Mouse (Mus musculus): ENCODE results near the gene Col7a1.

Col7a1 gene

DNA sequence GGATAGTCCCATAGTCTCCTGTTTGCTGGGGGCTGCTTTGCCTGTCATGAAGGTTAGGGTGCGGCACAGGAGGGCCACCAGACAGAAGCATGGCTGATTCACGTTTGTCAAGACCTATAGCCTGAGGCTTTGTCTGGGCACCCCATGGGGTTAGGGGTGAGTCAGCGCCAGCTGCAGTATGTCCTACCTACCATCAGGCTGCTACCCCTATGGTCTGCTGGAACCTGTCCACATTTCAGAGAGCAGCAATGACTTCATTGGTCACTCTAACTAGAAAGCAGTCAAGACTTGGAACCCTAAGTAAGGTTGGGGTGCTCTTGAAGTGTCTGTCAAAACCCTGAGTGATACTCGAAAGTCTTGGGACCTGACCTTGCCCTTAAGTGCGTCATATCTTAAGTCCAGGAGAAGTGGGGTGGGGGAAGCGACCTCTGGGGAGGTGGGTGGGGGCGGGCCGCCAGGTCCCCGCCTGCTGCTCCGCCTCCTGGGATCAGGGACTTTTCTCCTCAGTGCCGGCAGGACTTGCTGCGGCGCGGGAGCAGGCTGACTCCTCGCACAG, at the start of gene Col7a1:
TSS of gene Col7a1 (plus strand) at position 506 of the 556 bp plus-strand sequence.
- no peak for DNase-seq

DNA sequence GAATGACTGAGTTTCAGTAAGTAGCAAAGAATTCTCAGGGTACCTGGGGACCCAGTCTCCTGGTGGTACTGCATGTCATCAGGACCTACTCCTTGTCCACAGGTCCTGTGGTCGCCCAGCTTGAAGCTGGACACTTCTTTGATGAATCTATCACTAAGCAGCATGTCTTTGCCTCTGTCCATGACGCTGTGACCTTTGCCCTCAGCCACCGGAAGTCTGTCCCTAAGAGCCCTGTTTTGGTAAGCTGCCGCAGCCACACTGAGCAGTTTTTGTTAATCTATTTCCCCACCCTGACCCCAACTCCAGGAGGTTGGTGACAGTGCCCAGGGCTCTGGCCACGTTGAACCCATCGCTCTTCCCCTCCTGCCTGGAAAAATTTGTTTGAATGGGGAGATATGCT, 41.1 kb upstream of the Col7a1 start:
- DNase-seq: no peak

DNA sequence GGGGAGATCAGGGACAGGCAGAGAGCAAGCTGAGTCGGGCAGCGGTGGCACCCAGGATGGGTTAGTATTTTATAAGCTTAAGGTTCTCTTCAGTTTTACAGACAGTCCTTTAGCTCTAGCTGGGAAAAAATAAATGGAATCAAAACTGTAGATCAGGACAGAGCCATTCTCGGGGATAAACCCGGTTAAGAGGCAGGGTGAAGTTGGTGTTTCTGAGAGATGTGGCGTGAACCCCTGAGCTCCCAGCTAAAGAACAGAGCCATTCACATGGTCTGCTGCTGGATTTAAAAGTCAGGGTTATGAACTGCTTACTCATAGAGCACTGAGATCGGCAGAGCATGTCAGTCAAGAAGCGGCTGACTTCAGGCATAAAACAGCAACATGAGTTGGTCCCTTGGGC, 40.2 kb upstream of the Col7a1 start:
- DNase-seq: no peak

DNA sequence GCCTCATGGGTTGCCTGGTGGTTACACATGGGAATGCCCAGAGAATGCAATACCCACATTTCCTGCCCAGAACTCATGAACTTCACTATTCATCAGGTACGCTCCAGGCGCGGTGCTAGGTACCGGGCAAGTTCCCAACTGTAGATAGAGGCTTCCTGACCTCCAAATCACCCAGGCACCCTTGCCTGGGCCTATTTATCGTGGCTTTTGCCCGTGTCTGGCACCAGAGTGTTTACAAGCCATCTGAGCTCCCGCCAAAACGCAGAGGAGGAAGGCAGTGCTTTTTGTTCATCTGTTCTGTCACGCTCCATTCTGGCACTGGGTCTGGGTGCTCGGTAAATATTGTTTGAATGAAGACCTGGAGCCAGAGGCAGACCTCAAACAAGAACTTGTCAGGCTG, 39.8 kb upstream of the Col7a1 start:
- no peak for DNase-seq

DNA sequence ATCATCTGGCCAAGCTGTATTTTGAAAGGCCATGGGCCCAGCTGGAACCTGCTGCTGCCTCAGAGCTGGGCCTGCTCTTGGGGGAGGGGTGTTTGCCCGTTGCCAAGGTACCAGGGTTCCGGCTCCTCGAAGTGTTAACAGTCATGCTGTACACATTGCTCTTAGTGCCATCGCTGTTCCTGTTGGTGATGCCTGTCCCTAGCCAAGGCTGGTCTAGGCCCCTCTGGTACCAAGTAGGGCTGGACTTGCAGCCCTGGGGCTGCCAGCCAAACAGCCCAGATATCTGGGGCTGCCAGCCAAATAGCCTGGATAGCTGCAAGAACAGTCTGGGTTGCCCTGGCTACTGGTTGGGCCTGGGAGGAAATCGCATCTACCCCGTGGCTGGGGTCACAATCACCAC, 38.9 kb upstream of the Col7a1 start, which contains the start of gene Tmem89:
TSS of gene Tmem89 (plus strand) at position 129 of the 400 bp plus-strand sequence.
- no peak for DNase-seq

DNA sequence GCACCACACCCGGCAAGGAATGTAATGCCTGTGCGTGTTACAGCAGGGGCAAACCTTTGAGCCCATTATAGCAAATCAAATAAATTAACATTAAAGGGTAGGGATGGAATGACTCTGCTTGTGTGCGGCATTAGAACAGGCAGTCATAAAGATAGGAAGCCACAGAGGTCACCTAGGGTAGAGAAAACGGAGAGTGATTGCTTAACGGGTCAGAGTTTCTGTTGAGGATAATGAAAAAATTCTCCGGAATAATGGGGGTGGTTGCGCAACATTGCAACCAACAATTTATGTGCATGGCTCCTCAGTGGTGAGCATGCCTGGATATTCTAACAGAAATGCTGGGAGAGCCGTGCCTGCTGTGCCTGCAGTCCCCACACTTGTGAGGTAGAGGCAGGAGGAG, 27.5 kb upstream of the Col7a1 start:
- DNase-seq: peak; percentile 67

DNA sequence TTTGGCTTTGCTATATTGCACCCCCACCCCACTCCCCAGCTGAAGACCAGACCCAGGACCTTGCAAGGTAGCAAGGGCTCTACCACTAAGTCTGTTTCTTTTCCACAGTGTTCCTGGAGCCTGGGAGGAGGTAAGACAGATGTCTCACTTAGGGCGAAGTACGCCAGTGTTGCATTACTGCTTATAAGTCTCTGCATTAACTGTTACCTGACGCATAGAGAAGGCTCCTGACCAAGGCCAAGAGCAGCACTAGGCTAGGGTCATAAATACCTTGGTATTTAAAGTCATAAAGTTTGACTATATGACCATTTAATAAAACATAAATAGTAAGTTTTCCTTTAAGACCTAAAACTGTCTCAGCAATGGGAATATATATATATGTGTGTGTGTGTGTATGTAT, 25.0 kb upstream of the Col7a1 start:
- DNase-seq: no peak

DNA sequence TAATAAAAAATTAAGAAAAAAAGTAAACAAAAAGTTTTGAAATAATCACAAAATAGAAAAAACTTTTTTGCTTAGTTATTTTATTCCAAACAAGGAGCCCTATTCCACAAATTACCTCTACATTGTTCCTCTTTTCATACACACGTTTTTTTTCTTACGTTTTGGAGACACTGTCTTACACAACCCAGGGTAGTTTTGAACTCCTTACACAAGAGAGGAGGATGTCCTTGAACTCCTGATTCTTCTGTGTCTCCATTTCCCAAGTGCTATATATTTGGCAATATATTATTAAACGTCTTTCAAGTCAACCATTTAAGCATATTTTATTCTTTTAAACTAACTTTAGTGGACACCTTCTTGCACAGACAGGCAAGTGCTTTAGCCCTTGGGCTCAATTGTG, 17.4 kb upstream of the Col7a1 start:
- DNase-seq: no peak

DNA sequence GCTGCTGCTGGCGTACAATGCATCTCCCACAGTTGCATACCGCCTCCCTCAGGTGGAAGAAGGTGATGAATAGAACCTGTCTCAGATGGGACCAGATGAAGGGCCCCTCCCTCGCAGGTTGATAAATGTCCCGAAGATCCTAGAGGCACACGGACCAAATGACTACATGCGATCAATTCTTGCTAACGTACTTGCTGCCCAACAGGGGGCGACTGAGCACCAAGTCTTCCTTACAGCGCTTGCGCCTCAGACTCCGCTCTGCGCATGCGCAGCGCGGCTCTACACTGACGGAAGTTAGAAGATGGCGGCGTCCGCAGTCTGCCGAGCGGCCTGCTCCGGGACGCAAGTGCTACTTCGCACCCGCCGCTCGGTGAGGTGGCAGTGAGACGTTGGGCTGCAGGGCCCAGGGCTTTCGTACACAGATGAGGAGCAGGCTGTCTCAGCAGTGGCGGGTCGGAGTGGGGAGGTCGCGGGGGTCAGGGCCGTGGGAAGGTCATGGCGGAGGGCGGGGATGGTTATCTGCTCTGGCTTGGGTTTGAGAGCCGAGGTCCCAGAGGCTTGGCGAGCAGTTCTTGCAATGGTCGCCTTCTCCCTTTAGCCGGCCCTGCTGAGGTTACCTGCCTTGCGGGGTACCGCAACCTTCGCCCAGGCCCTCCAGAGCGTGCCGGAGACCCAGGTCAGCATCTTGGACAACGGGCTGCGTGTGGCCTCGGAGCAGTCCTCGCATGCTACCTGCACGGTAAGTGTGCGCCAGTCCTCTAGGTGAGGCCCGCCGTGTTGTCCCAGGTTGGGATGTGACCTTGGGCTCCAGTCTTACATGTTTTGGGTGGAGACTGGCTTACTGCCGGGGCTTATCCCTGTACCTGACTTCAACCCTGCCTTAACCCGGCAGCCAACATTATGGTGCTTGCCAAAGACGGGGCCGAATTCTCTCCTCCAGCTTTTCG, 16.7 kb upstream of the Col7a1 start, which contains the start of gene Uqcrc1:
TSS of gene Uqcrc1 (plus strand) at position 216 of the 947 bp plus-strand sequence.
- peak; percentile 97 for DNase-seq

DNA sequence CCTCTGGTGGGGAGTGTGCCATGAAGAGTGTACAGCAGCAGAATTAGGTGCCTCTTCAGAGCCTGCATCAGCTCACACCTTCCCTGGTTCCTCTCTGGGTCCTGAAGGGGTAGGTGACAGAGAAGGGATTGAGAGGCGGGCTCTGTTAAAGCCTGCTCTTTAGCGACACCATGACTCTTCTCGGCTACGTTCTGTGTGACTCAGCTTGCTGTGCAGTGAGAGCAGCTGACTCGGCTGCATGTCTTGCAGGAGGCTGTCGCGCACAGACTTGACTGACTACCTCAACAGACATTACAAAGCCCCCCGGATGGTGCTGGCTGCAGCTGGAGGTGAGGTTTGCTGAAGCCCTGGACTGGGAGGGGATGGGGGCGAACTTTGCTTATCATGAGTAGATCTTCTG, 8.3 kb upstream of the Col7a1 start:
- no peak for DNase-seq

DNA sequence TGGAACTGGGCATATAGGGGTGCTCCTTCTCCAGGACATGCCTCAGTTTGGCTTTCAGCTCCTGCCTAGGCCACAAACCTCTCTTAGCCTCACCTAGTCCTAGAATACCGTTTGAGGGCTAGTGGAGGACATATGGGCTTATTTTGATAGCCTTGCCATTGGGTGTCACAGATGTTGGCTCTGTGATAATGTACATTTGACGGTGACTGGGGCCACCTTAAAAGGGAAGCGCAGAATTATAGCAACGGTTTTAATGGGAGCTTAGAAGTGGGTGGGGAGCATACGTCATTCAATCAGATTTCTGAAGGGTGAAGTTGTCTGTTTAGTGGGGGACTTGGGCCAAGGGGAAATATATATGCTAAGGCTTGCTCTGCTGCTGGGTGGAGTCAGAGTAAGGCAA, 7.8 kb upstream of the Col7a1 start:
- DNase-seq: no peak

DNA sequence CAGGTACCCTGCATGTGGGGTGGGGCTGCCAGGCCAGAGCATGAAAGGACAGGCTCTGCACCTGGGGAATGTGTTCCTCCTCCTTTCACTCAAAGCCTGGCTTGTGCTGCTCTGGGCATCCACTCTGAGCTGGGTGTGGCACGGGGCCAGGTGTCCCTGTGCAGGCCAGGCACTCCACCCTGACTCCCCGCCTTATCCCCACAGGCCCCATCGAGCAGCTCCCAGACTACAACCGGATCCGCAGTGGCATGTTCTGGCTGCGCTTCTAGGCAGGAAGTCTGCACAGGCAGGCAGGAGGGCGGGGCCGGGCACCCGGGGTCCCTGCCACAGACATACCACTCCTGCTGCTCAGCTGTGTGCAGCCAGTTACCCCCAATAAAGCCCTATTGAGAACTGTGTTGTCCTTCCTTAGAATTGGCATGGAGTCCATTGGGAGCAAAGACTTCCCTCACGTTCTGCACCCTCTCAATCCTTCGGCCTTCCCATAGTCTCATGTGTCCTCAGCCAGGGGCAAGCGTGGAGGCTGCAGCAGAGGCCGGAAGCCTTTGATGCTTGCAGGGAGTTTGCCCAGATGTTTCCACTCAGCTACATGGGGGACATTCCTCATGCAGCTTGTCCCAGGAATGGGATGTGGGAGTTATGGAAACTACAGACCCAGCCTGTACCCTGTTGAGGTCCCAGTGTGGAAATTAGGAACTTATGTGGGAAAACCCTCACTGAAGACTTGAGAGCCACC, 4.0 kb upstream of the Col7a1 start:
- peak; percentile 67 for DNase-seq

DNA sequence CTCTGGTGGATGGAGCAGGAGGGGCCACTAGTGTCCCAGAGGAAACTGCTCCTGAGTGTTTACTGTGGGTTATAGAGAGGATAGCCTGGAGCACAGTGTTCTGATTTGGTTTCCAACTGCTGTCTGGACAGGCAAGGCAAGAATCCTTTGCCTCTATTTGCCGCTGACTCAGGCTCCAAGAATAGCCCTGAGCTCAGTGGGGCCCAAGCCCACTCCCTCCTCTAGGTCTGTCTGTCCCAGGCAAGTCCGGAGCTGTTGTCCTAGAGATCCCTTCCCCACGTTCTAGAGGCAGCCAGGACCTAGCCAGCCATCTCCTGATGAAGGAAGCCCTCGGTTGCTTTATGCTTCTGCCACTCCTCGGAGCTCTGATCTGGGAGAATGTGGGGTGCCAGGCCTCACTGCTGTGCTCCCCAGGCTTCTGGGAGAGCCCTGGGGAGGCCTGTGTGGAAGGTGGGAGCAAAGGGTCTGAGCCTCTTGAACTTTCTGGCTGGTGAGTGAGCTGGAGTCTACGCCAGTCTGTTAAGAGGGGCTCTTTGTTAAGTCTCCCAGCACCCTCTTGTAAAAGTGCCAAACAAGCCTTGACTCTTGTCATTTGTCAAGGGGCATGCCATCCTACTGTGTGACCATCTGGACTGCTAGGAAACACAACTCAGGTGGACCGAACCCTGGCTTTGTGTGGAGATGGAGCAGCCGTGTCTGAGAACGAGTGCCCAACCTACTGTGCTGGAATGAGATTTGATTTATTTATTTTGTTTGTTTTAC, 3.2 kb upstream of the Col7a1 start:
- no peak for DNase-seq

DNA sequence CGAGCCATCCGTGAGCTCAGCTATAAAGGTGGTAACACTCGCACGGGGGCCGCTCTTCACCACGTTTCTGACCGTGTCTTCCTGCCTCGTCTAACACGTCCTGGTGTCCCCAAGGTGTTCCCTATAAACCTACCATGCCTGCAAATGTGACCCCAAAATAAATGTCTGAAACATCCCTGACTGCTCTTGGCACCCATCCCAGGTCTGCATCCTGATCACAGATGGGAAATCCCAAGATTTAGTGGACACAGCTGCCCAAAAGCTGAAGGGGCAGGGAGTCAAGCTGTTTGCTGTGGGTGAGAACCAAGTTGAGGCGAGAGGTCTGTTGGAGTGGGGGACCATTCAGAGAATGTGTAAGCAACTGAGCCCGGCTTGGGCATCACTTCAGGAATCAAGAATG, 1.9 kb downstream of the Col7a1 start:
- DNase-seq: no peak

DNA sequence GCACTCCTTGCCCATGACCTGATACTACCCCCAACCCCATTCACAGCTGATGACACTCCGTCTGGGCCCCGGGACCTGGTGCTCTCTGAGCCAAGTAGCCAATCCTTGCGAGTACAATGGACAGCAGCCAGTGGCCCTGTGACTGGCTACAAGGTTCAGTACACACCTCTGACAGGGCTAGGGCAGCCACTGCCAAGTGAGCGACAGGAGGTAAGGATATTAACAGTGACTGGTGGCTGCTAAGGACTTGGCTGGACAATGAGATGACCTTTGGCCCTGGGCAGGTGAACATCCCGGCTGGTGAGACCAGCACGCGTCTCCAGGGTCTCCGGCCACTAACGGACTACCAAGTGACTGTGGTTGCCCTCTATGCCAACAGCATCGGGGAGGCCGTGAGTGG, 2.5 kb downstream of the Col7a1 start:
- no peak for DNase-seq

DNA sequence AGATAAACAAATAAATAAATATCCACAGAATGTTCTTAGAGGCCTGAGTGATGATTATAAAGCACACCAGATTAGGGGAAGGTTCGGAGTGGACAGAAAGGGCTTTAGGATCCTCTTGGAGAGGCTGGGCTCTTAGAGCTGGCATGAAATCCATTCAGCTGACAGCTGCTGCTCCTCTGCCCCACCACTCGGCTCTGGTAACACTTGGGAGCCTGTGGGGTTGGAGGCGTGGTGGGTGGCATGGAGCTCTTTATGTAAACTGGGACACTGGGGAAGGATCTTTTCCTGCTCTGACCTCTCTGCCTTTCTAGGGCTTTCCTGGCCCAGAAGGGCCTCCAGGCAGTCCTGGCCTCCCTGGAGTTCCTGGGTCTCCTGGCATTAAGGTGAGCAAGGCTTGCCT, 10.2 kb downstream of the Col7a1 start:
- DNase-seq: no peak

DNA sequence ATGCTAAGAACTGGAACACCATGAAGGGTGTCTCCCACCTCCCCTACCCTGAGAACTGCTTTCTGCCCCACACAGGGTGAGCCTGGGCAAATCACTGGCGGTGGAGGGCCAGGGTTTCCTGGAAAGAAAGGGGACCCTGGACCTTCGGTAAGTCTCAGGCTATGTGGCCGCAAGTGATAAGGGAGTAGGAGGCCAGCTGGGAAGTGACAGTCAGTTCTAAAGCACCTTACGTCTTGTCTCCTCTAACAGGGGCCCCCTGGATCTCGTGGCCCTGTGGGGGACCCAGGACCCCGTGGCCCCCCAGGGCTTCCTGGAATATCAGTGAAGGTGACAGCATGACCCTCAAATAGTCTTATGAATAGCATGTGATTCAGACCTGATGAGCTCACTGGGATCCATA, 11.0 kb downstream of the Col7a1 start:
- no peak for DNase-seq

DNA sequence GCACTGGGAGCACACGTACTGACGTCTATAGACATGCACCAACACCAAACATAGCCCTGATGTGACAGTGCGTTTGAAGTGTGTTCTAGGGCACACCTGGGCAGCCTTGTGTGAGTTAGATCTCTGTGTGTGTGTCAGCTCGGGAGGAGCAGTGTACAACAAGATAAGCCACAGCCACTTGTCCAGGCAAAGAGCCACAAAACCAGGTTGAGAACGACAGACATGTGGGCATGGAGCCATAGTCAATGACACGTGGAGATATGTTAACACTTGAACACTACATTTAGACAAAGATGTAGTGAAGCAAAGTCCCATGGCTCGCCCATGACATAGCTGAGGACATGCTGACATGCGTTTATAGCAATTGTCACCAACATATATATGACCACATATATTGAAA, 17.2 kb downstream of the Col7a1 start:
- DNase-seq: no peak

DNA sequence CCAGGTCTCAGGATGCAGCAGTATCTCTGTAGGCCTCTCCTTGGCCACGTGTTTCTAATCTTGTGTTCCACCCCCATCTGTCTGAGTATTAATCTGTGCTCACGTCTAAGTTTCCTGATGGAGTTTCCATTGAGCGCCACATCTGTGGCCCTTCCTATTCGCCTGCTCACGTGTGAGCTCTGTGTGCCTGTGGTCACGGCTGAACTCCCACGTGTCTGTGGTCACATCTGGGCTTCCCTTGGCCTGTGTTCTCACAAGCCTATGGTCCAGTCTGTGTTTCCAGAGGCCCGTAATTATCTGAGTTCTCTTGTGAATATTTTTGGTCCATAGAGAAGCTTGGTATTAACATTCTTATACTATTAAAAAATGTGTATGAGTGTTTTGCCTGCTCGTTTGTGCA, 23.1 kb downstream of the Col7a1 start:
- no peak for DNase-seq

DNA sequence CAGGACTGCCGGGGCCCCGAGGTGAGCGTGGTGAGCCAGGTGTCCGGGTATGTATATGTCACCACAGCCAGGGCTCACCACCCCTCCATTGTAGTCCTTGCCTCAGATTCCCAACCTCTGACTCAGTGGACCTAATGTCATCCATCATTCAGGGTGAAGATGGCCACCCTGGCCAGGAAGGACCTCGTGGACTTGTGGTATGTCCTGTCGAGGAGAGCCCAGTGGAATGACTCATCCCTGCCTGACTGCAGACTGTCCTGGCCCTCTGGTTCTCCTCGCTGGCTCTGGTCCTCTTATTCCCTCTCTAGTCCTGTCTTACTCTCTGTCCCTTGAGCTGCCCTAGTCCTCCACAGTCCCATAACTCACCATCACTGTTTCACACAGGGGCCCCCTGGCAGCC, 24.6 kb downstream of the Col7a1 start:
- DNase-seq: no peak

DNA sequence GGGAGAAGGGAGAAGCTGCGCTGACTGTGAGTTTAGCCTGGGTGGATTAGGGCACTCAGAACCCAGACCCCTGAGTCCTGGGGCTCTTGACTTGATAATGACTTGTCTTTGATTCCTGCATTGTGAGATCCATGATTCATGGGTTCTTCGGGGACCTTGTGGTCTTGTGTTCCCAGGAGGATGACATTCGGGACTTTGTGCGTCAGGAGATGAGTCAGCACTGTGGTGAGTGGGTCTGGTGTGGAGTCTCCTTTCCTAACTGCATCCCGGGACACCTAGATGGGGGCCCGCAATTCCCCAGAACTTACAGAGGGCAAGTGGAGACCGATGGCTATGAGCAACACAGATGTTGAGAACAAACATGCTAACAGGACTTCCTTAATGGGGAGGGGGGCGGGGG, 29.1 kb downstream of the Col7a1 start:
- no peak for DNase-seq

DNA sequence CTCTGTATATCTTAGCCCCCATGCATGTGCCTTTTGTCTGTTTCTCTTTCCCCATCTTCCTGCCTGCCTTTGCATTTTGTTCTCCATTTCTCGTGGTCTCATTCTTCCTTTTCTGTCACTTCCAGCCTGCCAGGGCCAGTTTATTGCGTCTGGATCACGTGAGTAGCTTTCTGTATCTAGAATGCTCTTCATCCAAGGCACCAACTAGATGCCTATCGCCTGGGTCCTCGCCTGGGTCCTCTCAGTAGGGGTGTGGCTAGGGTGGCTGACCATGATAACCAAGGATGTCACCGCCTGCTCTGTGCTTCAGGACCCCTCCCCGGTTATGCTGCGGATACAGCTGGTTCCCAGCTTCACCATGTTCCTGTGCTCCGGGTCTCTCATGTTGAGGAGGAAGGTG, 29.8 kb downstream of the Col7a1 start:
- DNase-seq: no peak

DNA sequence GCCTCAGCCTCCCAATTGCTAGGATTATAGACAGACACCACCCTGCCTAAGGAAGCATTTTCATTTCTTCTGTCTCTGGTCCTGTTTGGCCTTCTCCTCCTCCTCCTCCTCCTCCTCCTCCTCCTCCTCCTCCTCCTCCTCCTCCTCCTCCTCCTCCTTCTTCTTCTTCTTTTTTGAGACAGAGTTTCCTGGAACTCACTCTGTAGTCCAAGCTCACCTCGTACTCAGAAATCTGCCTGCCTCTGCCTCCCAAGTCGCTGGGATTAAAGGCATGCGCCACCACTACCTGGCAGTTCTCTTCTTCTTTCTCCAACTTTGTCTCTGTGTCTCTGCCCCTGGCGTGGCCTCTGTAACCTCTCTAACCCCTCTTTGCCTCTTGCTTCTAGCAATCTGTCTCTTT, 32.3 kb downstream of the Col7a1 start, which contains the start of gene Ucn2:
TSS of gene Ucn2 (plus strand) at position 301 of the 400 bp plus-strand sequence.
- no peak for DNase-seq

Data from kidney, postnatal 14 days (tissue).